Comparison of ENCODE assay signal across 12 mouse cellular contexts in genomic region chr5:112110306-112110969, GRCm38 (mm10).
A peak's percentile ranks its signal among the peaks of the same experiment; 100 is the strongest.
DNase-seq lines count a peak whose midpoint lies in the region; ATAC-seq lines count a peak whose summit lies in the region.
"Had no signal": no experiment of that assay in that cellular context is flagged by ENCODE, and none has a peak within 500 bp of the region (broad histone marks: within the 10 kb centered on the region; RNA-seq: fewer than 3 reads in every experiment).

No protein-coding gene starts in this region.

- DNase-seq in heart, postnatal 10 days = peak; percentile 18 to 27
- no peak for DNase-seq in heart, embryonic 10.5 days (ENCODE audit: low spot score)
- DNase-seq in brain, adult 2 months (ENCODE audit: low read depth, low spot score) = peak; percentile 83
- DNase-seq in adrenal gland, postnatal 25 days = no peak
- no peak for DNase-seq in adrenal gland, postnatal 4 days (ENCODE audit: low spot score in 2 of 2)
- no peak for DNase-seq in ovary, adult 18-20 months (ENCODE audit: low spot score)
- DNase-seq: gastrocnemius, postnatal 36 days; heart, postnatal 36 days had no signal

- H3K36me3 ChIP-seq in heart, embryonic 10.5 days = no peaks in the 10 kb centered on the region
- H3K36me3 ChIP-seq in forebrain, embryonic 16.5 days (ENCODE audit: control insufficient read depth, insufficient read depth) = no peaks in the 10 kb centered on the region
- H3K36me3 ChIP-seq in midbrain, embryonic 12.5 days = no peaks in the 10 kb centered on the region
- H3K36me3 ChIP-seq: liver, embryonic 15.5 days had no signal

- WGBS in heart, embryonic 10.5 days = 64% methylated on average over 22 of the region's 22 CpGs
- 10% methylated on average over 22 of the region's 22 CpGs for WGBS in forebrain, embryonic 16.5 days
- 59% methylated on average over 22 of the region's 22 CpGs for WGBS in midbrain, embryonic 12.5 days

- peaks cover 31% of the 10 kb centered on the region; the same call in 1 of the 2 replicates for H3K27me3 ChIP-seq in heart, embryonic 10.5 days (ENCODE audit: insufficient read depth, poor library complexity, severe bottlenecking)
- no peaks in the 10 kb centered on the region for H3K27me3 ChIP-seq in forebrain, embryonic 16.5 days (replicated peaks; ENCODE audit: control insufficient read depth, insufficient read depth, low read length)
- no peaks in the 10 kb centered on the region for H3K27me3 ChIP-seq in midbrain, embryonic 12.5 days
- H3K27me3 ChIP-seq: CH12.LX; liver, embryonic 15.5 days had no signal

- H3K9me3 ChIP-seq in heart, embryonic 10.5 days = no peaks in the 10 kb centered on the region
- no peaks in the 10 kb centered on the region; the same call in 1 of the 2 replicates for H3K9me3 ChIP-seq in forebrain, embryonic 16.5 days (ENCODE audit: control insufficient read depth, low read length)
- no peaks in the 10 kb centered on the region for H3K9me3 ChIP-seq in midbrain, embryonic 12.5 days
- H3K9me3 ChIP-seq: liver, embryonic 15.5 days had no signal

- no peaks in the 10 kb centered on the region for H3K4me1 ChIP-seq in heart, embryonic 10.5 days
- peaks cover 16% of the 10 kb centered on the region for H3K4me1 ChIP-seq in forebrain, embryonic 16.5 days (replicated peaks; ENCODE audit: control insufficient read depth, insufficient read depth, low read length)
- H3K4me1 ChIP-seq in midbrain, embryonic 12.5 days = peaks cover 28% of the 10 kb centered on the region
- H3K4me1 ChIP-seq: liver, embryonic 15.5 days had no signal

- ATAC-seq in forebrain, embryonic 16.5 days = peak; percentile 76
- peak; percentile 23; the same call in 1 of the 2 replicates for ATAC-seq in midbrain, embryonic 12.5 days (ENCODE audit: low FRiP score, low read depth)

- peak overlapping the region; percentile 18; the same call in 1 of the 2 replicates for H3K4me2 ChIP-seq in forebrain, embryonic 16.5 days (ENCODE audit: low read length)
- H3K4me2 ChIP-seq in midbrain, embryonic 12.5 days (replicated peaks) = no peak overlapping the region
- H3K4me2 ChIP-seq: liver, embryonic 15.5 days had no signal

- intact Hi-C loops in heart, postnatal 10 days (cut with DNase I) = no loop called here

- H3K9ac ChIP-seq in forebrain, embryonic 16.5 days (replicated peaks; ENCODE audit: low read depth, low read length) = peak overlapping the region; percentile 36; the same call in 1 of the 2 replicates
- H3K9ac ChIP-seq in midbrain, embryonic 12.5 days (replicated peaks) = no peak overlapping the region
- H3K9ac ChIP-seq: liver, embryonic 15.5 days had no signal

- no peak overlapping the region for H3K4me3 ChIP-seq in heart, embryonic 10.5 days
- H3K4me3 ChIP-seq in forebrain, embryonic 16.5 days (replicated peaks; ENCODE audit: low read length) = no peak overlapping the region
- H3K4me3 ChIP-seq in midbrain, embryonic 12.5 days = no peak overlapping the region
- H3K4me3 ChIP-seq: liver, embryonic 15.5 days had no signal

- H3K27ac ChIP-seq in heart, embryonic 10.5 days = no peak overlapping the region
- peak overlapping the region; percentile 60 for H3K27ac ChIP-seq in forebrain, embryonic 16.5 days (ENCODE audit: low read length)
- H3K27ac ChIP-seq in midbrain, embryonic 12.5 days (replicated peaks) = peak overlapping the region; percentile 39; the same call in 1 of the 2 replicates
- H3K27ac ChIP-seq: liver, embryonic 15.5 days had no signal

Comparison
In these comparisons a context has a peak if more than half of its experiments do, and no peak if none do; other contexts are left out.
1. DNase-seq: peak in heart, postnatal 10 days (2 of 2) and brain, adult 2 months (single experiment); none in heart, embryonic 10.5 days (single experiment), adrenal gland, postnatal 25 days (single experiment), adrenal gland, postnatal 4 days (0 of 2) and ovary, adult 18-20 months (single experiment).